Mouse (Mus musculus) heart, embryonic 12.5 days (tissue): ENCODE data around the gene Gm21836. TPM values are rescaled to one million over a fixed set of nuclear protein-coding genes. Genes with fewer than 3 reads are reported as not detected.
A peak's percentile ranks its signal among the peaks of the same experiment; 100 is the strongest.
"Not testable (repeated sequence)": the region's sequence is repeated elsewhere in the genome, so short reads cannot be mapped to it uniquely, and the experiment has no call there.

Source experiments
- ATAC-seq: fragments of 200-750 bp; cut with Nextera tagmentation; 2 replicates; pipeline ENCODE4 v1.8.0; 2017; ENCODE audit warnings: moderate TSS enrichment, moderate library complexity; ENCODE audit not compliant: insufficient number of reproducible peaks, low FRiP score
- H3K27ac ChIP-seq: fragments of 300-500 bp; sonication (generic); 2 replicates; pipeline ENCODE4 v1.5.1; 2016; ENCODE audit warnings: mild to moderate bottlenecking, moderate library complexity; ENCODE audit not compliant: poor library complexity, severe bottlenecking
- H3K27me3 ChIP-seq: fragments of 300-500 bp; sonication (generic); replicated peaks from 2 replicates; pipeline ENCODE4 v1.6.1; 2016; ENCODE audit warnings: mild to moderate bottlenecking, moderate library complexity
- H3K36me3 ChIP-seq: fragments of 300-500 bp; sonication (generic); 2 replicates; pipeline ENCODE4 v1.6.1; 2016; ENCODE audit warnings: mild to moderate bottlenecking, moderate library complexity
- H3K4me1 ChIP-seq: fragments of 300-500 bp; sonication (generic); replicated peaks from 2 replicates; pipeline ENCODE4 v1.6.1; 2016; ENCODE audit warnings: mild to moderate bottlenecking
- H3K4me2 ChIP-seq: fragments of 300-500 bp; sonication (generic); 2 replicates; pipeline ENCODE4 v1.6.1; 2016; ENCODE audit warnings: mild to moderate bottlenecking, moderate library complexity
- H3K4me3 ChIP-seq: fragments of 300-500 bp; sonication (generic); 2 replicates; pipeline ENCODE4 v1.5.1; 2016; ENCODE audit warnings: mild to moderate bottlenecking
- H3K9ac ChIP-seq: fragments of 300-500 bp; sonication (generic); 2 replicates; pipeline ENCODE4 v1.6.1; 2016; ENCODE audit warnings: mild to moderate bottlenecking, moderate library complexity
- H3K9me3 ChIP-seq: fragments of 300-500 bp; sonication (generic); replicated peaks from 2 replicates; pipeline ENCODE4 v1.6.1; 2016; ENCODE audit warnings: mild to moderate bottlenecking, moderate library complexity
- WGBS: fragments of 180-500 bp; shearing (Covaris S2); methylation state at CpG from one replicate; pipeline ENCODE4 v1.1.7; 2016; 5-methylcytosine and 5-hydroxymethylcytosine counted together
- polyA plus RNA-seq: library from polyadenylated mRNA; unstranded; fragments of >200 nt; fragmentation: Nextera tagmentation; extraction: Ambion mirVana; gene quantifications from 2 replicates; pipeline ENCODE4 v1.2.1, GENCODE M21; 2016

Gm21836 gene
- polyA plus RNA-seq = not detected in 2 replicates

GRCm38 (mm10) chr9:124493693-124494092, at the start of gene Gm21836:
Gene Gm21836 (minus strand): TSS chr9:124493793.
- WGBS = 79% methylated on average over 2 of the region's 2 CpGs
- not testable (repeated sequence) for H3K4me1 ChIP-seq, ATAC-seq, H3K4me3 ChIP-seq, H3K9me3 ChIP-seq, H3K4me2 ChIP-seq, H3K36me3 ChIP-seq, H3K27ac ChIP-seq, H3K27me3 ChIP-seq, H3K9ac ChIP-seq

GRCm38 (mm10) chr9:124480361-124480980, 13.1 kb downstream of the Gm21836 start:
- peaks cover 13% of the 10 kb centered on the region for H3K9me3 ChIP-seq
- H3K4me3 ChIP-seq, ATAC-seq, H3K9ac ChIP-seq, H3K27me3 ChIP-seq, H3K27ac ChIP-seq, H3K4me2 ChIP-seq, H3K4me1 ChIP-seq: not testable (repeated sequence)
- peaks cover 13% of the 10 kb centered on the region for H3K36me3 ChIP-seq
- 37% methylated on average over 13 of the region's 15 CpGs for WGBS

GRCm38 (mm10) chr9:124478081-124478480, 15.5 kb downstream of the Gm21836 start:
- peaks cover 17% of the 10 kb centered on the region for H3K36me3 ChIP-seq
- H3K9ac ChIP-seq = no peak overlapping the region
- peaks cover 13% of the 10 kb centered on the region for H3K9me3 ChIP-seq
- no peak overlapping the region for H3K4me3 ChIP-seq
- no peaks in the 10 kb centered on the region for H3K27me3 ChIP-seq
- H3K4me2 ChIP-seq = no peak overlapping the region
- H3K27ac ChIP-seq = peak overlapping the region; percentile 39; the same call in 1 of the 2 replicates
- H3K4me1 ChIP-seq = peaks cover 9% of the 10 kb centered on the region; the same call in 1 of the 2 replicates
- no peak for ATAC-seq
- 60% methylated on average over 3 of the region's 3 CpGs for WGBS

GRCm38 (mm10) chr9:124476096-124476902, 17.3 kb downstream of the Gm21836 start, which contains the start of gene Ppp2r3d:
Gene Ppp2r3d (minus strand): TSS chr9:124476898.
- Histone ChIP-seq H3K27ac (no peak within 1 kb of the TSS), H3K36me3 (peaks cover 17% of the 10 kb centered on the region), H3K4me3 (no peak within 1 kb of the TSS), H3K4me1 (peaks cover 9% of the 10 kb centered on the region; the same call in 1 of the 2 replicates), H3K4me2 (no peak within 1 kb of the TSS), H3K27me3 (no peaks in the 10 kb centered on the region), H3K9me3 (peaks cover 13% of the 10 kb centered on the region), H3K9ac (no peak within 1 kb of the TSS)
- WGBS = 93% methylated on average over 22 of the region's 22 CpGs
- ATAC-seq = peak; percentile 25; the same call in 1 of the 2 replicates

- no peak; the same call in 1 of the 2 replicates for ATAC-seq
- 86% methylated on average over 15 of the region's 15 CpGs for WGBS
- Histone ChIP-seq H3K4me1 (peaks cover 7% of the 10 kb centered on the region; the same call in 1 of the 2 replicates), H3K27me3 (no peaks in the 10 kb centered on the region), H3K27ac (no peak overlapping the region), H3K4me3 (no peak overlapping the region), H3K9me3 (peaks cover 13% of the 10 kb centered on the region), H3K36me3 (peaks cover 17% of the 10 kb centered on the region), H3K4me2 (no peak overlapping the region), H3K9ac (no peak overlapping the region)
These were observed 17.9 kb downstream of the Gm21836 start for GRCm38 (mm10) chr9:124475689-124476088.

GRCm38 (mm10) chr9:124456572-124456971, 37.0 kb downstream of the Gm21836 start:
- Histone ChIP-seq H3K4me2 (no peak overlapping the region), H3K9me3 (no peaks in the 10 kb centered on the region), H3K27me3 (0 out of 2 replicates have a peak, but pooled peaks cover 3% of the 10 kb centered on the region), H3K9ac (no peak overlapping the region), H3K27ac (no peak overlapping the region), H3K36me3 (no peaks in the 10 kb centered on the region), H3K4me3 (no peak overlapping the region), H3K4me1 (no peaks in the 10 kb centered on the region)
- WGBS = 2% methylated on average over 1 of the region's 1 CpGs
- ATAC-seq = no peak

Other genes with a start within 250 kb of the Gm21836 start
- gene 2010315B03Rik, start 181.1 kb downstream of the Gm21836 start, polyA plus RNA-seq = 6.9 and 7.3 TPM in 2 replicates
- gene Ppp2r3d, start 16.9 kb downstream of the Gm21836 start, polyA plus RNA-seq = 131 and 147 TPM in 2 replicates